Mouse (Mus musculus): Measurements from ENCODE around the gene Plekha1. TPM values are rescaled to one million over a fixed set of nuclear protein-coding genes. Genes with fewer than 3 reads are reported as not detected.
A peak's percentile ranks its signal among the peaks of the same experiment; 100 is the strongest.

Plekha1 gene
- total and polyA plus RNA-seq, 2 experiments from 2014 or later, result 44.2 to 72.6 TPM

GRCm38 (mm10) chr7:130938005-130938404 is 72.4 kb downstream of the Plekha1 start:
- H3K27me3 ChIP-seq (ENCODE audit: insufficient read depth, low read length), result peaks cover 30% of the 10 kb centered on the region
- DNase-seq (ENCODE audit: low spot score) (no peak), ATAC-seq (no peak)
- H3K27ac ChIP-seq, result no peak overlapping the region
- no peaks in the 10 kb centered on the region for H3K9me3 ChIP-seq (ENCODE audit: low read length)
- 56% methylated on average over 4 of the region's 4 CpGs for WGBS
- no peak for TF ChIP-seq CTCF (IDR thresholded peaks at IDR 0.05; ENCODE audit: low read depth)
- H3K9ac ChIP-seq (replicated peaks; ENCODE audit: low read length), result no peak overlapping the region
- peaks cover 16% of the 10 kb centered on the region; the same call in 1 of the 2 replicates for H3K4me1 ChIP-seq (ENCODE audit: insufficient read depth, low read length)
- no peaks in the 10 kb centered on the region for H3K36me3 ChIP-seq (ENCODE audit: insufficient read depth, low read length)
- H3K4me3 ChIP-seq (ENCODE audit: low read length), result no peak overlapping the region
- peak overlapping the region; percentile 64 for H3K4me2 ChIP-seq (ENCODE audit: low read depth, low read length)

- Histone ChIP-seq H3K27me3 (ENCODE audit: insufficient read depth, low read length) (peaks cover 22% of the 10 kb centered on the region; the same call in 1 of the 2 replicates), H3K4me2 (ENCODE audit: low read depth, low read length) (no peak overlapping the region), H3K9me3 (ENCODE audit: low read length) (no peaks in the 10 kb centered on the region), H3K9ac (replicated peaks; ENCODE audit: low read length) (no peak overlapping the region), H3K36me3 (ENCODE audit: insufficient read depth, low read length) (no peaks in the 10 kb centered on the region), H3K4me3 (ENCODE audit: low read length) (no peak overlapping the region), H3K4me1 (ENCODE audit: insufficient read depth, low read length) (peaks cover 16% of the 10 kb centered on the region; the same call in 1 of the 2 replicates), H3K27ac (no peak overlapping the region)
- WGBS, result 87% methylated on average over 8 of the region's 8 CpGs
- DNase-seq (ENCODE audit: low spot score) (no peak), ATAC-seq (no peak)
- TF ChIP-seq CTCF (IDR thresholded peaks at IDR 0.05; ENCODE audit: low read depth), result no peak
These were observed 73.3 kb downstream of the Plekha1 start for GRCm38 (mm10) chr7:130938896-130939295.

GRCm38 (mm10) chr7:130940733-130941132 is 75.2 kb downstream of the Plekha1 start:
- Histone ChIP-seq H3K27me3 (ENCODE audit: insufficient read depth, low read length) (peaks cover 12% of the 10 kb centered on the region; the same call in 1 of the 2 replicates), H3K27ac (no peak overlapping the region), H3K9me3 (ENCODE audit: low read length) (no peaks in the 10 kb centered on the region), H3K4me2 (ENCODE audit: low read depth, low read length) (no peak overlapping the region), H3K36me3 (ENCODE audit: insufficient read depth, low read length) (no peaks in the 10 kb centered on the region), H3K9ac (replicated peaks; ENCODE audit: low read length) (no peak overlapping the region), H3K4me3 (ENCODE audit: low read length) (no peak overlapping the region), H3K4me1 (ENCODE audit: insufficient read depth, low read length) (peaks cover 10% of the 10 kb centered on the region; the same call in 1 of the 2 replicates)
- WGBS, result 47% methylated on average over 8 of the region's 8 CpGs
- ATAC-seq (no peak), DNase-seq (ENCODE audit: low spot score) (peak; percentile 38)
- TF ChIP-seq CTCF (IDR thresholded peaks at IDR 0.05; ENCODE audit: low read depth), result no peak

DNA sequence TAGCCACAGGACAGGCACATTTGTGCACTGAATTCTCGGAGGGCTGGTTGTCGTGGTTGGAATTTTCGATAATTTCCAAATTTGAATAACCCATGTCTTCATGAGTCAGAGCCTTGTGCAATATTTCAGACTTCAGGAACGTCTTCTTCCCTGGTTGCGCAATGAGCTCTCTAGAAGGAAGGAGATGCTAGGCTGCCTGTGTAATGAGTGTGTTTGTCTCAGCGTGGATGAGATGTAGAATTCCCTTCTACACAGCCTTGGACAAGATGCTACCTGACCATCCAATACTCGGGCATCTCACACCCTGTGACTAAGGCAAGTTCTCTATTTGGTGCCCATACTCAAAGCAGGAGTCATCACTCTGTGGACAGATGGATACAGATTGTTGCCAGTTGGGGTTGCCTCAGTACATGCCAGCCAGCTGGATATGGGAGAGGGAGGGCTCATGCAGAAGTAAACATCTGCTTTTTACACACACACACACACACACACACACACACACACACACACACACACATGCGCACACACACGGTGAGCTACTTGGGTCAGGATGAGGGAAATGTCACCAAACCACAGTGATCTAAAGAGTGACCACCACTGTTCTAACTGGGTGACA is 77.8 kb downstream of the Plekha1 start:
- WGBS, result 89% methylated on average over 9 of the region's 9 CpGs
- no peak for TF ChIP-seq CTCF (IDR thresholded peaks at IDR 0.05; ENCODE audit: low read depth)
- H3K4me2 ChIP-seq (ENCODE audit: low read depth, low read length), result no peak overlapping the region
- H3K4me3 ChIP-seq (ENCODE audit: low read length), result no peak overlapping the region
- ATAC-seq (no peak), DNase-seq (ENCODE audit: low spot score) (no peak)
- no peak overlapping the region for H3K9ac ChIP-seq (replicated peaks; ENCODE audit: low read length)
- 0 out of 2 replicates have a peak, but pooled peaks cover under 1% of the 10 kb centered on the region for H3K27me3 ChIP-seq (ENCODE audit: insufficient read depth, low read length)
- H3K36me3 ChIP-seq (ENCODE audit: insufficient read depth, low read length), result no peaks in the 10 kb centered on the region
- no peak overlapping the region for H3K27ac ChIP-seq
- no peaks in the 10 kb centered on the region for H3K9me3 ChIP-seq (ENCODE audit: low read length)
- H3K4me1 ChIP-seq (ENCODE audit: insufficient read depth, low read length), result no peaks in the 10 kb centered on the region

DNA sequence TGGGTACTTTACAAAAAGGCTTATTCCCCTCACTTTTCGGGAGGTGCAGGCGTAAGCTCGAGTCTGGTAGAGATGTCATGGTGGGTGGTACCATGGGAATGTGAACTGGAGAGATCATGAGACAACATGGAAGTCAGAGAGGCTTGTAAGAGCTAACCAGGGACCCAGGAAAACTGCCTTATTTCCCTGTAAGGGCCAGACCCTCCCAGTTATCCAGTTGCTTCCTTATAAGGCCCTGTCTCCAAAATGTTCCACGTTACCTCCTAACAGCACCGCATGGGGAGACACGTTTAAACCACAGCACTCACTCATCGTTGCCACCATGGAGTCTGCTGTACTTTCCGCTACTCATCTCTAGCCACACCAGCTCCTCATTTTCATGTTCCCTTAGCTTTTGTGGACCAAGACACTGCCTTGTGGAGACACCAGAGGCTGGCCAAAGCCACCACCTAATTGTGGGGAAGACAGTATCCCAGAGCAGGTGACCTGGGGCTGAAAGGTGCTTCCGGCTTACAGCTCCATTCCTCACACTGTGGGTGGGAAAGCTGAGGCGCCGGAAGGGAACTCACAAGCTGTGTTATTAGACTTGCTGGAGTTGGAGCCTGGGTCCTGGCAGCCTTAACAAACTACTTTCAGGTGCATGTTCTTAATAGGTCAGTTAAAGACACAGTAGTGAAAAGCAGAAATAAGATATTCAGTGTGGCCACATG is 79.4 kb downstream of the Plekha1 start:
- H3K4me2 ChIP-seq (ENCODE audit: low read depth, low read length), result no peak overlapping the region

GRCm38 (mm10) chr7:130945730-130946129 is 80.2 kb downstream of the Plekha1 start:
- DNase-seq (ENCODE audit: low spot score), result no peak
- Histone ChIP-seq H3K9ac (replicated peaks; ENCODE audit: low read length) (no peak overlapping the region), H3K4me1 (ENCODE audit: insufficient read depth, low read length) (peaks cover 9% of the 10 kb centered on the region; the same call in 1 of the 2 replicates), H3K4me3 (ENCODE audit: low read length) (no peak overlapping the region), H3K9me3 (ENCODE audit: low read length) (no peaks in the 10 kb centered on the region), H3K4me2 (ENCODE audit: low read depth, low read length) (no peak overlapping the region), H3K27me3 (ENCODE audit: insufficient read depth, low read length) (no peaks in the 10 kb centered on the region), H3K36me3 (ENCODE audit: insufficient read depth, low read length) (no peaks in the 10 kb centered on the region), H3K27ac (no peak overlapping the region)
- WGBS, result 88% methylated on average over 3 of the region's 3 CpGs
- no peak for TF ChIP-seq CTCF (IDR thresholded peaks at IDR 0.05; ENCODE audit: low read depth)
- ATAC-seq, result no peak

More for the DNA sequence above, 79.4 kb downstream of the Plekha1 start:
- no peak for TF ChIP-seq CTCF (IDR thresholded peaks at IDR 0.05; ENCODE audit: low read depth)
- 92% methylated on average over 11 of the region's 11 CpGs for WGBS
- H3K36me3 ChIP-seq (ENCODE audit: insufficient read depth, low read length), result no peaks in the 10 kb centered on the region
- H3K27ac ChIP-seq, result no peak overlapping the region
- H3K9me3 ChIP-seq (ENCODE audit: low read length), result no peaks in the 10 kb centered on the region
- no peak overlapping the region for H3K4me3 ChIP-seq (ENCODE audit: low read length)
- ATAC-seq (no peak), DNase-seq (ENCODE audit: low spot score) (no peak)
- H3K9ac ChIP-seq (replicated peaks; ENCODE audit: low read length), result no peak overlapping the region
- H3K4me1 ChIP-seq (ENCODE audit: insufficient read depth, low read length), result peaks cover 9% of the 10 kb centered on the region; the same call in 1 of the 2 replicates
- no peaks in the 10 kb centered on the region for H3K27me3 ChIP-seq (ENCODE audit: insufficient read depth, low read length)

GRCm38 (mm10) chr7:130946303-130946702 is 80.7 kb downstream of the Plekha1 start:
- Histone ChIP-seq H3K9me3 (ENCODE audit: low read length) (no peaks in the 10 kb centered on the region), H3K27ac (no peak overlapping the region), H3K36me3 (ENCODE audit: insufficient read depth, low read length) (no peaks in the 10 kb centered on the region), H3K4me2 (ENCODE audit: low read depth, low read length) (no peak overlapping the region), H3K4me3 (ENCODE audit: low read length) (no peak overlapping the region), H3K27me3 (ENCODE audit: insufficient read depth, low read length) (no peaks in the 10 kb centered on the region), H3K4me1 (ENCODE audit: insufficient read depth, low read length) (peaks cover 9% of the 10 kb centered on the region; the same call in 1 of the 2 replicates), H3K9ac (replicated peaks; ENCODE audit: low read length) (no peak overlapping the region)
- TF ChIP-seq CTCF (IDR thresholded peaks at IDR 0.05; ENCODE audit: low read depth), result no peak
- WGBS, result 89% methylated on average over 12 of the region's 12 CpGs
- ATAC-seq (no peak), DNase-seq (ENCODE audit: low spot score) (no peak)
